Mouse (Mus musculus) kidney, adult 9 months (tissue): ENCODE data around the gene Keap1.
"Not testable (repeated sequence)": the region's sequence is repeated elsewhere in the genome, so short reads cannot be mapped to it uniquely, and the experiment has no call there.

ENCODE experiments used
- DNase-seq: peaks from one replicate; pipeline ENCODE4 v3.0.0; 2022

The Keap1 gene

GRCm38 (mm10) chr9:21261831-21262230 lies 22.7 kb upstream of the Keap1 start:
- no peak for DNase-seq

GRCm38 (mm10) chr9:21260491-21261040 lies 21.4 kb upstream of the Keap1 start:
- no peak for DNase-seq

- DNase-seq = not testable (repeated sequence)
Measured at GRCm38 (mm10) chr9:21256349-21256748, 17.2 kb upstream of the Keap1 start.

GRCm38 (mm10) chr9:21254690-21255089 lies 15.5 kb upstream of the Keap1 start:
- no peak for DNase-seq

- DNase-seq = no peak
Measured at GRCm38 (mm10) chr9:21251116-21251735, 12.1 kb upstream of the Keap1 start.

- DNase-seq = no peak
Measured at GRCm38 (mm10) chr9:21250509-21250908, 11.3 kb upstream of the Keap1 start.

GRCm38 (mm10) chr9:21249629-21250508 lies 10.7 kb upstream of the Keap1 start:
- peak; percentile 50 for DNase-seq

GRCm38 (mm10) chr9:21248326-21248725 lies 9.2 kb upstream of the Keap1 start, which contains the start of gene S1pr5:
TSS of gene S1pr5 (minus strand) at chr9:21248443.
- DNase-seq = peak; percentile 54

GRCm38 (mm10) chr9:21246342-21246741 lies 7.2 kb upstream of the Keap1 start:
- no peak for DNase-seq

GRCm38 (mm10) chr9:21245113-21245487 lies 5.9 kb upstream of the Keap1 start:
- DNase-seq = no peak

GRCm38 (mm10) chr9:21244428-21245112 lies 5.4 kb upstream of the Keap1 start:
- DNase-seq = no peak

- DNase-seq = no peak
Measured at GRCm38 (mm10) chr9:21243826-21244427, 4.8 kb upstream of the Keap1 start.

- peak; percentile 91 for DNase-seq
Measured at GRCm38 (mm10) chr9:21241343-21241742, 2.2 kb upstream of the Keap1 start.

GRCm38 (mm10) chr9:21239465-21239848 lies 296 bp upstream of the Keap1 start:
- no peak for DNase-seq

GRCm38 (mm10) chr9:21238004-21238732 lies 993 bp downstream of the Keap1 start:
- peak; percentile 33 for DNase-seq

- no peak for DNase-seq
Measured at GRCm38 (mm10) chr9:21237368-21238003, 1.7 kb downstream of the Keap1 start.

GRCm38 (mm10) chr9:21236991-21237367 lies 2.2 kb downstream of the Keap1 start:
- no peak for DNase-seq

GRCm38 (mm10) chr9:21235341-21235740 lies 3.8 kb downstream of the Keap1 start:
- peak; percentile 37 for DNase-seq

GRCm38 (mm10) chr9:21233805-21234204 lies 5.4 kb downstream of the Keap1 start:
- DNase-seq = no peak

- no peak for DNase-seq
Measured at GRCm38 (mm10) chr9:21233366-21233765, 5.8 kb downstream of the Keap1 start.

GRCm38 (mm10) chr9:21232867-21233266 lies 6.3 kb downstream of the Keap1 start:
- no peak for DNase-seq

GRCm38 (mm10) chr9:21231551-21231950 lies 7.6 kb downstream of the Keap1 start:
- no peak for DNase-seq
